Mouse (Mus musculus) MEL (cell line): ENCODE measurements around the gene Pgrmc1. TPM values are rescaled to one million over a fixed set of nuclear protein-coding genes. Genes with fewer than 3 reads are reported as not detected.
A peak's percentile ranks its signal among the peaks of the same experiment; 100 is the strongest.

Experiments used
- DNase-seq: peaks from one replicate; pipeline ENCODE4 v3.0.0; 2011; ENCODE audit warnings: low read depth, low spot score
- H3K27ac ChIP-seq: 2 replicates; pipeline ENCODE4 v1.5.1; 2012; ENCODE audit warnings: low read depth, mild to moderate bottlenecking, control low read depth, low read length, moderate library complexity; ENCODE audit not compliant: control insufficient read depth
- H3K27me3 ChIP-seq, 2 experiments: fragments of 150-350 bp in 1 of 2; sonication (generic) in 1 of 2; 2 replicates each; pipeline ENCODE4 v1.6.1; 2012; ENCODE audit warnings: low read length in 2 of 2, mild to moderate bottlenecking in 2 of 2, improper control_type of control experiment in 1 of 2, moderate library complexity in 1 of 2; ENCODE audit not compliant: insufficient read depth in 2 of 2, control insufficient read depth in 1 of 2
- H3K36me3 ChIP-seq, 2 experiments: 2 replicates each; pipeline ENCODE4 v1.6.1; 2012 to 2014; ENCODE audit warnings: low read length in 2 of 2, improper control_type of control experiment in 1 of 2, inconsistent platforms in 1 of 2, mild to moderate bottlenecking in 1 of 2; ENCODE audit not compliant: insufficient read depth in 2 of 2, control insufficient read depth in 1 of 2
- H3K4me1 ChIP-seq, 2 experiments: fragments of 150-350 bp in 1 of 2; sonication (generic) in 1 of 2; 2 replicates each; pipeline ENCODE4 v1.6.1; 2012; ENCODE audit warnings: low read length in 2 of 2, improper control_type of control experiment in 1 of 2, mild to moderate bottlenecking in 1 of 2; ENCODE audit not compliant: insufficient read depth in 2 of 2, control insufficient read depth in 1 of 2
- H3K4me3 ChIP-seq, 2 experiments: fragments of 150-350 bp in 1 of 2; sonication (generic) in 1 of 2; 2 replicates each; pipeline ENCODE4 v1.5.1; 2012; ENCODE audit warnings: low read depth in 2 of 2, low read length in 2 of 2, mild to moderate bottlenecking in 2 of 2, moderate library complexity in 2 of 2, control low read depth in 1 of 2, improper control_type of control experiment in 1 of 2; ENCODE audit not compliant: control insufficient read depth in 1 of 2, insufficient read depth in 1 of 2
- H3K79me2 ChIP-seq: 2 replicates; pipeline ENCODE4 v1.6.1; 2012; ENCODE audit warnings: mild to moderate bottlenecking, low read length, moderate library complexity; ENCODE audit not compliant: control insufficient read depth, poor library complexity, insufficient read depth
- H3K9ac ChIP-seq: 2 replicates; pipeline ENCODE4 v1.6.1; 2012; ENCODE audit warnings: low read depth, mild to moderate bottlenecking, control low read depth, low read length, moderate library complexity; ENCODE audit not compliant: control insufficient read depth, poor library complexity, severe bottlenecking
- H3K9me3 ChIP-seq: fragments of 150-350 bp; sonication (generic); replicated peaks from 2 replicates; pipeline ENCODE4 v1.6.1; 2012; ENCODE audit warnings: mild to moderate bottlenecking, low read length, improper control_type of control experiment, moderate library complexity; ENCODE audit not compliant: insufficient read depth
- BHLHE40 ChIP-seq: IDR thresholded peaks from 2 replicates; pipeline ENCODE4 v1.6.1; 2012; ENCODE audit warnings: low read depth, mild to moderate bottlenecking, inconsistent platforms, low read length, improper control_type of control experiment, borderline replicate concordance
- CHD1 ChIP-seq: IDR thresholded peaks from 2 replicates; pipeline ENCODE4 v1.6.1; 2012; ENCODE audit warnings: low read depth, mild to moderate bottlenecking, inconsistent platforms, low read length, improper control_type of control experiment
- CHD2 ChIP-seq: IDR thresholded peaks from 2 replicates; pipeline ENCODE4 v1.6.1; 2011; ENCODE audit warnings: low read length, improper control_type of control experiment
- CTCF ChIP-seq, 3 experiments: IDR thresholded peaks in 2 of 3; conservative IDR thresholded peaks in 1 of 3; 2 replicates each; pipeline ENCODE4 v1.5.1; 2011 to 2012; ENCODE audit warnings: low read length in 3 of 3, low read depth in 2 of 3, mild to moderate bottlenecking in 2 of 3, improper control_type of control experiment in 1 of 3, inconsistent platforms in 1 of 3, mixed read lengths in 1 of 3, moderate library complexity in 1 of 3; ENCODE audit not compliant: control insufficient read depth in 1 of 3, insufficient read depth in 1 of 3, poor library complexity in 1 of 3, severe bottlenecking in 1 of 3
- E2F4 ChIP-seq: IDR thresholded peaks from 2 replicates; pipeline ENCODE4 v1.6.1; 2011; ENCODE audit warnings: low read depth, low read length, improper control_type of control experiment, borderline replicate concordance
- ELF1 ChIP-seq: IDR thresholded peaks from 2 replicates; pipeline ENCODE4 v1.6.1; 2014; ENCODE audit warnings: low read depth, mild to moderate bottlenecking, inconsistent platforms, low read length, improper control_type of control experiment, moderate library complexity
- EP300 ChIP-seq, 2 experiments: IDR thresholded peaks; 2 replicates each; pipeline ENCODE4 v1.6.1; 2011; ENCODE audit warnings: improper control_type of control experiment in 2 of 2, low read length in 2 of 2, low read depth in 1 of 2, mild to moderate bottlenecking in 1 of 2
- ETS1 ChIP-seq: IDR thresholded peaks from 2 replicates; pipeline ENCODE4 v1.6.1; 2012; ENCODE audit warnings: low read depth, mild to moderate bottlenecking, inconsistent platforms, low read length, improper control_type of control experiment, moderate library complexity
- GABPA ChIP-seq: IDR thresholded peaks from 2 replicates; pipeline ENCODE4 v1.6.1; 2012; ENCODE audit warnings: low read depth, mild to moderate bottlenecking, inconsistent platforms, low read length, improper control_type of control experiment, moderate library complexity
- GATA1 ChIP-seq: IDR thresholded peaks from 2 replicates; pipeline ENCODE4 v1.6.1; 2011; ENCODE audit warnings: low read depth, low read length, improper control_type of control experiment
- HCFC1 ChIP-seq: IDR thresholded peaks from 2 replicates; pipeline ENCODE4 v1.6.1; 2012; ENCODE audit warnings: low read depth, mild to moderate bottlenecking, inconsistent platforms, low read length, improper control_type of control experiment, moderate library complexity
- JUND ChIP-seq: IDR thresholded peaks from 2 replicates; pipeline ENCODE4 v1.6.1; 2011; ENCODE audit warnings: low read depth, mild to moderate bottlenecking, improper control_type of control experiment, low read length
- KAT2A ChIP-seq: conservative IDR thresholded peaks from 2 replicates; pipeline ENCODE4 v1.6.1; 2012; ENCODE audit warnings: low read depth, low read length, improper control_type of control experiment, inconsistent platforms
- MAFK ChIP-seq: IDR thresholded peaks from 2 replicates; pipeline ENCODE4 v1.6.1; 2011; ENCODE audit warnings: low read depth, mild to moderate bottlenecking, low read length, improper control_type of control experiment, borderline replicate concordance
- MAX ChIP-seq: IDR thresholded peaks from 2 replicates; pipeline ENCODE4 v1.6.1; 2011; ENCODE audit warnings: low read length, improper control_type of control experiment
- MAZ ChIP-seq: IDR thresholded peaks from 2 replicates; pipeline ENCODE4 v1.6.1; 2012; ENCODE audit warnings: low read depth, mild to moderate bottlenecking, inconsistent platforms, low read length, improper control_type of control experiment
- MEF2A ChIP-seq: IDR thresholded peaks from 2 replicates; pipeline ENCODE4 v1.6.1; 2014; ENCODE audit warnings: low read depth, mild to moderate bottlenecking, inconsistent platforms, low read length, improper control_type of control experiment; ENCODE audit not compliant: poor library complexity, insufficient replicate concordance, severe bottlenecking; ENCODE audit errors: extremely low read depth
- MXI1 ChIP-seq: IDR thresholded peaks from 2 replicates; pipeline ENCODE4 v1.6.1; 2011; ENCODE audit warnings: mild to moderate bottlenecking, low read depth, low read length, improper control_type of control experiment
- MYB ChIP-seq: IDR thresholded peaks from 2 replicates; pipeline ENCODE4 v1.6.1; 2011; ENCODE audit warnings: mild to moderate bottlenecking, low read depth, low read length, improper control_type of control experiment
- MYC ChIP-seq: IDR thresholded peaks from 2 replicates; pipeline ENCODE4 v1.6.1; 2011; ENCODE audit warnings: low read depth, mild to moderate bottlenecking, low read length, improper control_type of control experiment, moderate library complexity
- NELFE ChIP-seq: IDR thresholded peaks from 2 replicates; pipeline ENCODE4 v1.6.1; 2011; ENCODE audit warnings: low read depth, low read length, improper control_type of control experiment
- NRF1 ChIP-seq: IDR thresholded peaks from 2 replicates; pipeline ENCODE4 v1.6.1; 2014; ENCODE audit warnings: low read depth, mild to moderate bottlenecking, inconsistent platforms, low read length, improper control_type of control experiment, moderate library complexity; ENCODE audit not compliant: poor library complexity, insufficient read depth, severe bottlenecking
- POLR2AphosphoS2 ChIP-seq: IDR thresholded peaks from 2 replicates; pipeline ENCODE4 v1.6.1; 2011; ENCODE audit warnings: low read length, improper control_type of control experiment
- POLR2AphosphoS5 ChIP-seq: IDR thresholded peaks from 2 replicates; pipeline ENCODE4 v1.6.1; 2012; ENCODE audit warnings: low read depth, borderline replicate concordance, mild to moderate bottlenecking, inconsistent platforms, low read length, moderate library complexity, mixed read lengths
- RAD21 ChIP-seq: IDR thresholded peaks from 2 replicates; pipeline ENCODE4 v1.6.1; 2011; ENCODE audit warnings: mild to moderate bottlenecking, low read depth, low read length, improper control_type of control experiment
- RCOR1 ChIP-seq: IDR thresholded peaks from 2 replicates; pipeline ENCODE4 v1.6.1; 2012; ENCODE audit warnings: low read depth, mild to moderate bottlenecking, inconsistent platforms, low read length, improper control_type of control experiment
- SIN3A ChIP-seq: IDR thresholded peaks from 2 replicates; pipeline ENCODE4 v1.6.1; 2012; ENCODE audit warnings: low read length, improper control_type of control experiment, inconsistent platforms
- SMC3 ChIP-seq: IDR thresholded peaks from 2 replicates; pipeline ENCODE4 v1.6.1; 2011; ENCODE audit warnings: low read depth, low read length, improper control_type of control experiment
- TAL1 ChIP-seq: IDR thresholded peaks from 2 replicates; pipeline ENCODE4 v1.6.1; 2012; ENCODE audit warnings: mild to moderate bottlenecking, inconsistent platforms, low read length, moderate library complexity, mixed read lengths
- TBP ChIP-seq: IDR thresholded peaks from 2 replicates; pipeline ENCODE4 v1.8.0; 2011; ENCODE audit warnings: low read depth, low read length, improper control_type of control experiment
- TCF12 ChIP-seq: IDR thresholded peaks from 2 replicates; pipeline ENCODE4 v1.6.1; 2014; ENCODE audit warnings: low read depth, mild to moderate bottlenecking, inconsistent platforms, low read length, improper control_type of control experiment, moderate library complexity
- UBTF ChIP-seq: IDR thresholded peaks from 2 replicates; pipeline ENCODE4 v1.6.1; 2012; ENCODE audit warnings: low read depth, mild to moderate bottlenecking, inconsistent platforms, low read length, improper control_type of control experiment, moderate library complexity, borderline replicate concordance; ENCODE audit not compliant: insufficient read depth
- USF1 ChIP-seq: IDR thresholded peaks from 2 replicates; pipeline ENCODE4 v1.6.1; 2014; ENCODE audit warnings: low read depth, mild to moderate bottlenecking, inconsistent platforms, low read length, improper control_type of control experiment, moderate library complexity
- USF2 ChIP-seq, 2 experiments: IDR thresholded peaks; 2 replicates each; pipeline ENCODE4 v1.6.1; 2011 to 2012; ENCODE audit warnings: improper control_type of control experiment in 2 of 2, low read length in 2 of 2, borderline replicate concordance in 1 of 2, inconsistent platforms in 1 of 2, low read depth in 1 of 2, mild to moderate bottlenecking in 1 of 2; ENCODE audit not compliant: insufficient read depth in 1 of 2
- ZC3H11A ChIP-seq: IDR thresholded peaks from 2 replicates; pipeline ENCODE4 v1.6.1; 2012; ENCODE audit warnings: low read depth, mild to moderate bottlenecking, inconsistent platforms, low read length, improper control_type of control experiment
- ZKSCAN1 ChIP-seq: IDR thresholded peaks from 2 replicates; pipeline ENCODE4 v1.6.1; 2012; ENCODE audit warnings: low read depth, mild to moderate bottlenecking, inconsistent platforms, low read length, improper control_type of control experiment, moderate library complexity
- ZMIZ1 ChIP-seq: IDR thresholded peaks from 2 replicates; pipeline ENCODE4 v1.6.1; 2012; ENCODE audit warnings: low read depth, mild to moderate bottlenecking, inconsistent platforms, low read length, improper control_type of control experiment, moderate library complexity
- ZNF384 ChIP-seq: IDR thresholded peaks from 2 replicates; pipeline ENCODE4 v1.6.1; 2012; ENCODE audit warnings: low read depth, mild to moderate bottlenecking, inconsistent platforms, low read length, improper control_type of control experiment
- polyA plus RNA-seq, 2 experiments: library from polyadenylated mRNA; stranded (reverse) in 1 of 2; unstranded in 1 of 2; fragments of >175 nt in 1 of 2; fragments of >200 nt in 1 of 2; gene quantifications; 2 replicates each; pipeline versions ENCODE4 v1.2.1 to v1.2.4; 2012; ENCODE audit warnings: low replicate concordance in 2 of 2, low read depth in 1 of 2; ENCODE audit not compliant: insufficient read length in 2 of 2, insufficient read depth in 1 of 2, missing spikeins in 1 of 2
- total RNA-seq: library from RNA; depleted of rRNA; stranded (reverse); fragments of 300-350 nt; gene quantifications from 2 replicates; pipeline ENCODE4 v1.2.3, GENCODE M21; 2012

Pgrmc1 gene
- total and polyA plus RNA-seq, 3 experiments: 78.9 to 97.1 (median 88.3) TPM

DNA sequence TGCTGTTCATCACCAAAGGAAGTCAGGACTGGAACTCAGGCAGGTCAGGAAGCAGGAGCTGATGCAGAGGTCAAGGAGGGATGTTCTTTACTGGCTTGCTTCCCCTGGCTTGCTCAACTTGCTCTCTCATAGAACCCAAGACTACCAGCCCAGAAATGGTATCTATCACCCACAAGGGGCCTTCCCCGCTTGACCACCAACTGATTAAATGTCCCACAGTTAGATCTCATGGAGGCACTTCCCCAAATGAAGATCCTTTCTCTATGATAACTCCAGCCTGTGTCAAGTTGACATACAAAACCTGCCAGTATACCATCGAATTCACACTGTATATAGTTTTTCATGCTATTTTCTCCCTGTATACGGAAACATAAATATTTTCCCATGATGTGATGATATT is 2.8 kb upstream of the Pgrmc1 start:
- Histone ChIP-seq H3K9ac (no peak overlapping the region), H3K36me3 (peaks cover 0 to 19% of the 10 kb centered on the region in 2 experiments; a peak in 2 of 4 replicates), H3K79me2 (peaks cover 14% of the 10 kb centered on the region), H3K9me3 (no peaks in the 10 kb centered on the region), H3K27ac (peak overlapping the region; percentile 57; the same call in 1 of the 2 replicates), H3K4me1 (peaks cover under 1 to 15% of the 10 kb centered on the region in 2 experiments), H3K27me3 (no peaks in the 10 kb centered on the region), H3K4me3 (no peak overlapping the region; a peak in 1 of 4 replicates)
- TF ChIP-seq ETS1 (peak; percentile 65), POLR2AphosphoS2 (no peak), RCOR1 (peak; percentile 59; the same call in 1 of the 2 replicates), KAT2A (no peak), GABPA (no peak), SIN3A (peak; percentile 38), USF2 (IDR thresholded peaks at IDR 0.05; ENCODE audit: borderline replicate concordance in 1 of 2, insufficient read depth in 1 of 2, low read depth in 1 of 2, low read length in 2 of 2) (no peak), MXI1 (no peak), MAFK (no peak; the same call in 1 of the 2 replicates), TBP (no peak), UBTF (no peak), NRF1 (no peak), ELF1 (no peak), JUND (no peak), MAZ (no peak), ZMIZ1 (no peak), ZKSCAN1 (no peak), MYB (peak; percentile 56; the same call in 1 of the 2 replicates), HCFC1 (no peak), POLR2AphosphoS5 (no peak), ZNF384 (no peak), GATA1 (peak; percentile 82), CTCF (IDR thresholded peaks at IDR 0.05 in 2 of 3, conservative IDR thresholded peaks at IDR 0.05 in 1 of 3; ENCODE audit: control insufficient read depth in 1 of 3, insufficient read depth in 1 of 3, low read depth in 2 of 3, low read length in 3 of 3, poor library complexity in 1 of 3, severe bottlenecking in 1 of 3) (no peak), TAL1 (peak; percentile 50), E2F4 (no peak), CHD1 (no peak), MEF2A (no peak), USF1 (no peak), BHLHE40 (no peak), NELFE (no peak), CHD2 (no peak), ZC3H11A (no peak), TCF12 (peak; percentile 78), EP300 (IDR thresholded peaks at IDR 0.05; ENCODE audit: low read depth in 1 of 2, low read length in 2 of 2) (peak; percentile 85 to 88), SMC3 (no peak), RAD21 (no peak), MYC (no peak), MAX (no peak)
- peak; percentile 69 for DNase-seq
